Mouse (Mus musculus): ENCODE measurements at regions not wholly inside any gene's neighbourhood (a gene's known extent, or its start where the extent isn't known, plus 50 kb on each side); places are given as distances from the start of the nearest gene placed in this dataset.

DNA sequence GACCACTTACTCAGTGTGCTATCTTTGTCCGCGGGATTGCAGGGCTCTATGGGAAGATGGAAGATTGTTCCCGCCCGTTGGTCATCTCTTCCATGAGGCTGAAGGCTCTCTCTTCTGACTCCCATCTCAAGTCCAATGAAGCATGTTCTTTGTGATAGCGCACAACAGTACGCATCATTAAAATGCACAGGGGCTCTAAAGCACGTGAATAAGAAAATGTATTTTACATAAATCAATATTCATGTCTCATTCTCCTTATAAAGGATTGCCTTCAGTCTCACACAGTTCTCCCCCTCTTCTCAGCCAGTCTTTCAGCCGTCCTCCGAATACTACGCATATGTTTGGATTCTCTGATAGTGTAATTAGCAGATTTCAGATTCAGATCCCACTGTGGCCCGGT, 420.4 kb downstream of the Cdh26 start:
- TF ChIP-seq POLR2A (IDR thresholded peaks at IDR 0.05; ENCODE audit: extremely low read depth, insufficient read depth, low read length): no peak
- no peak for TF ChIP-seq CTCF (IDR thresholded peaks at IDR 0.05; ENCODE audit: extremely low read depth, insufficient read depth, low read length)
